Mouse (Mus musculus): ENCODE data around the gene Slc6a12. TPM values are rescaled to one million over a fixed set of nuclear protein-coding genes. Genes with fewer than 3 reads are reported as not detected.
"Not testable (repeated sequence)": the region's sequence is repeated elsewhere in the genome, so short reads cannot be mapped to it uniquely, and the experiment has no call there.

The Slc6a12 gene
- total RNA-seq, 2 experiments from 2014 or later = 0.32 TPM; not detected in 1

GRCm38 (mm10) chr6:121341650-121342049, 1.2 kb upstream of the Slc6a12 start:
- DNase-seq = no peak

- no peak for DNase-seq
These were observed 871 bp downstream of the Slc6a12 start for GRCm38 (mm10) chr6:121343771-121344123.

DNA sequence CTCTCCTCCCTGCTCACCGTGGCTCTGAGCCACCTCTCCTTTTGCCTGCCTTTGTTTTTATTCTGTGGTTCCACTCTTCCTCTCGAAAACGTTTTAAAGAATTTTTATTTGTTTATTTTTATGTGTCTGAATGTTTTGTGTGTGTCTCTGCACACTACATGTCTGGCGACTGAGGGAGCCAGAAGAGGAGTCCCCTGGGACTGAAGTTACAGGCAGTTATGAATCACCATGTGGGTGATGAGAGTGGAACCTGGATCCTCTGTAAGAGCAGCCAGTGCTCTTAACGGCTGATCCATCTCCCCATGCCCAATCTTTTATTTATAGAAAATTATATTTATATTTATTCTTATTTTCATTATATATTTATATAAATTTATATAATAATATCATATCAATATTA, 1.5 kb downstream of the Slc6a12 start:
- DNase-seq = no peak

- no peak for DNase-seq
These were observed 3.6 kb downstream of the Slc6a12 start for GRCm38 (mm10) chr6:121346428-121346827.

GRCm38 (mm10) chr6:121352276-121352675, 9.4 kb downstream of the Slc6a12 start:
- no peak for DNase-seq

DNA sequence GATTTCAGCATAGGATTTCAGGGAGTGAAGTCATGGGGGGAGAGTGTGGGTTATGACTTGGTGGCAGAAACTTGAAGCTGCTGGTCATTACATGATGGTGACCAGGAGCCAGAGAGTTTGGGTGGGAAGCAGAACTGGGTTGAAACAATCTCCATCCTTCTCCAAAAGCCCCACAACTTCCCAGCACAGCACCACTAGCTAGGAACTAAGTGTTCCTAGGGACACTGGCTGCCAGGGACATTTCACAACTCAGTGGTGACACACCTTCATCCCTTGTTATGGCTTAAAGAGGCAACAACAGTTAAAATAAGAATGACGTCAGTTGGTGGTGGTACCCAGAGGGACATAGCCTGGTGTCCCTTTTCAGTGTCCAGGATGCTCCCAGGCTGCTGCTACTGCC, 13.2 kb downstream of the Slc6a12 start:
- DNase-seq = no peak

DNA sequence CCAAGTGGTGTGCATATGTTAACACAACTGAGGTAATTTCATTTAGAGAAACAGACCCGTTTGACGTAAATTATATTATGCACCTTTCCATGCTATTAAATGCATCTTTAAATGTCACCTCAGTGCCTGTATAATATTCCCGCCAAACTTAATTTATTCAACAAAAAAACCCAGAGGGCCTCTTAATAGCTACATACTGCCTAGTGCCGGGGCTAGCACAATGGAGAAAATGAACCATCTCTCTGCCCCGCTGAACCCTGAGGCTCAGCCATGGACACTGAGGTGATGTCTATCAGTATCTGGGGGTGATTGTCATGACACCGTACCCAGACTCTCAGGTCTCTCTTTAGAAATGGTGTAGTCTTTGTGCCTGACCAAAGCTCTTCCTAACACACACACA, 14.4 kb downstream of the Slc6a12 start:
- no peak for DNase-seq

- no peak for DNase-seq
These were observed 20.2 kb downstream of the Slc6a12 start for GRCm38 (mm10) chr6:121363061-121363460.

- DNase-seq = no peak
These were observed 21.1 kb downstream of the Slc6a12 start for GRCm38 (mm10) chr6:121363956-121364355.

- not testable (repeated sequence) for DNase-seq
These were observed 23.7 kb downstream of the Slc6a12 start for GRCm38 (mm10) chr6:121366537-121366936.

DNA sequence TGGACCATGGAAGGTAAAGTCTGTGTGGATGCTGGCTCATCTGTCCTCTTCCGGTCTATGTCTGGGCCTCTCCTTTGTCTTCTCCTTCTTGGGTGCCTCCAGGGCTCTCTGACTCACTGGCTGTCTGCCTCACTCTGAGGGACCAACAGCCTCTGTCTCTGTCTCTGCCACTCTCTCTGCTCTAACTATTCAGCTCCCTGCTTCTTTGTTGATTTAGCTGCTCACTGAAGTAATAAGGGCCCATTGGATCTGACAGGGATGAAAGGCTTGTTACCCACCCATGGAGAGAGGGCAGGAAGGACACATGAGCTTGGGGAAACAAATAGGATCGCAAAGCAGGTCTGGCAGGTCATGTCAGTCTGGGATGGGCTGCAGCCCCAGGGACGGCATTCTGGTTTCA, 24.2 kb downstream of the Slc6a12 start:
- no peak for DNase-seq

- DNase-seq = peak; percentile 20
These were observed 28.5 kb downstream of the Slc6a12 start for GRCm38 (mm10) chr6:121371197-121371980.

DNA sequence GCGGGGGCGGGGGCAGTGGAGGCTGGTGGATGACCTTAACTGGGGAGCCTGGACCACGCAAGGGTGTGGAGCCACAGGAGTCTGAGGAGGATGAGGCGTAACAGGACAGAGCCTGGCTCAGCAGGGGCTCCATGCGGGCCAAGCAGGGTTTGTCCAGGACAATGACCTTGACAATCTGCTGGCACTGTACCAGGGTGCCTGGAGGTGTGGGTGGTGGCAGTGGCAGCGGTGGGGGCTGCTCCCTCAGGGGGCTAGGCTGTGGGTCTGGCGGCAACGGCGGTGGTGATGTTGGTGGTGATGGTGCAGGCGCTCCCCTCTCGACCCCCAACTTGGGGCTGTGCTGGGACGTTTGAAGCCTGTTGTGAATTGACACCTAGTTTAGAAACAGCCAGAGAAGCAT, 33.3 kb downstream of the Slc6a12 start:
- no peak for DNase-seq

DNA sequence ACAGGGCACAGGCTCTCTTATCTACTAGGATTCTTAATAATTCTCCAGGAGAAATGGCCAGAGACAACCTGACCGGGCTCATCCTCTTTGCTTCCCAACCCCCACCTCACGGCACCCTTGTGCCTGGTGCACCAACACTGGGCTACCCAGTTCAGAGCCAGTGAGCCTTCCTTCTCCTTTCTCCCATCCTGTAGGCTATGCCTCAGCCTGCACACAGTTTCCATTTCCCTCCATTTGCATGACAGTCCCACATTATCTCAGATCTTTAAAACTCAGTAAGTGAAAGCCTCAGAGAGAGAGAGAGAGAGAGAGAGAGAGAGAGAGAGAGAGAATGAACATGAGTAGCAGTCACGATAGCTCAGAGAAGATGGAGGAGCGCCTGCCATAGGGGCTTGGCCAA, 35.4 kb downstream of the Slc6a12 start:
- no peak for DNase-seq

DNA sequence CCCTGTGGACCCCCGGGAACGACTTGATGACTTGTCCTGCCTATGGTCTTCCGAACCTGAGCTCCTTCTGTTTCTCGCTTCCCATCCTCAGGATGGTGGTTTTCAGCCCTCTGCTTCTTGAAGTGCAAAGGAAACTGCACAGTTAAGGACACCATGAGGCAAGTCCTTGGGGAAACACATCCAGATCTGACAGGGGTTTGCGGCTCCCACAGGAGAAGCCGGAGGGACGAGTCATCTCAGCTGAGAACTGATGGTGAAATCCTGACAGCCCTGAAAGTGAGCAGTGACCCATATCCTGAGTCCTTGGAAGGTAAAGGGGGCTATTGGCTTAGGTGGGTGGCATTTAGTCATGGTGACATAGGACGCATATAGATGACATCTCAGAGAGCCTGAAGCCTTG, 37.7 kb downstream of the Slc6a12 start:
- no peak for DNase-seq

DNA sequence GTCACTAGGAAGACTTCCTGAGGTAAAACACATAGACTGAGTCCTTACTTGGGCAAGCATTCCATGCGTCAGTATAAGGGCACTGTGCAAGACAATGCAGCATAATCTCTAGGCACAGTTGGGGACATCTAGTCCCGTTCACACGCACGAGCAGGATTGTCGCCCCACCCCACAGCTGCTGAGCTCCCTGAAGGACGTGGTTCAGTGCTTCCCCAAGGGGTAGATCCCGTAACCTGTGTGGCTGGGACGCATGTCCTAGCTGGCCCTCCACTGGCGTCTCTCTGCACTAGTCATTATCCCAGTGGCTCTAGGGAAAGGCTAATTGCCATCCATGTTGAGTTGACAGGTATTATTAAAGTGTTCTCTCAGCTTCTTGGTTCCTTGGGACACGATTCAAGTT, 39.2 kb downstream of the Slc6a12 start:
- peak; percentile 37 for DNase-seq

GRCm38 (mm10) chr6:121385397-121385796, 42.5 kb downstream of the Slc6a12 start:
- DNase-seq = no peak

DNA sequence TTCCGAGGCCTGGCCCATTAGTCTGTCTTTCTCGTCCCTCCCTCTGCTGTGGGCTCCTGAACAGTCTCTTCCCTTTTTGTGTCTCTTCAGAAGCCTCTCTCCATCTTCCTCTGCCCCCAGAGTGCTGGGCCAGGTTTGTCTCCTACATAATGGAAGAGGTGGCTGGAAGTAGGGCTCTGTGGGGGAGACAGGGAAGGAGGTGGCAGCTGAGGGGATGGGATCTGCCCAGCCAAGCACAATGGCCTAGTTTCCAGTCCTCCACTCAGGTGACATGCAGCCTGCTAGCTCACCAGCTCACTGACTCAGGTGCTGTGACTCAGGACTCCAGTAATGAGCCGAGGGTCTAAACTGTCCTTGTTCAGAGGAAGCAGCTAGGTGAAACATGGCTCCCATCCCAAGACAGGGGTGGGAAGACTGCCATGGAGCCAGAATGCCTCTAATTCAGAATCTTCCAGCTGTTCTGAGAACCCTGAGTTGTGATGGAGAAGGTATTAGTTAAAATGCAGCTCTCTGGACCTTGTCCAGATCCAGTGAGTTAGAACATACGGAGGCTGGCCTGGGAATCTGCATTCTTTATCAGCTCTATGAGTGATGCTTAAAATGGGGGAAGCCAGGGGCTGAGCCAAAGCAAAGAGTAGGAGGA, 49.9 kb downstream of the Slc6a12 start:
- no peak for DNase-seq

DNA sequence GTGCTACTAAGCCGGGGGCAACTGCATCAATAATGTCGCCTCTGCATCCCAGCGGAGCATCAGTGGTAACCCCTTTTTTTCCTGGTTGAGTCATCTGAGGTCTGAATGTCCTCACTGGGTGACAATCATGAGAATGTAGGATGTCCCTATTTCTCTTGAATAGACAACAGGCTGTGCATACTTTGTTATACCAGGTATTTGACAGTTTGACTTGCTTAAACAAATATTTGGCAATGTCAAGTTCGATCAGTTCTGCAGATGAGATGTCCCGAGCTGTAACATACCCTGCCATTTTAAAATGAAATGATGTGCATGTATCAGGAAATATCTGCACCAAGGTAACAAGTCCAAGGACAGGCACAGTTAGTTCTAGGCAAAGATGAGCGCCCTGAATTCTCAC, 58.3 kb downstream of the Slc6a12 start:
- no peak for DNase-seq

DNA sequence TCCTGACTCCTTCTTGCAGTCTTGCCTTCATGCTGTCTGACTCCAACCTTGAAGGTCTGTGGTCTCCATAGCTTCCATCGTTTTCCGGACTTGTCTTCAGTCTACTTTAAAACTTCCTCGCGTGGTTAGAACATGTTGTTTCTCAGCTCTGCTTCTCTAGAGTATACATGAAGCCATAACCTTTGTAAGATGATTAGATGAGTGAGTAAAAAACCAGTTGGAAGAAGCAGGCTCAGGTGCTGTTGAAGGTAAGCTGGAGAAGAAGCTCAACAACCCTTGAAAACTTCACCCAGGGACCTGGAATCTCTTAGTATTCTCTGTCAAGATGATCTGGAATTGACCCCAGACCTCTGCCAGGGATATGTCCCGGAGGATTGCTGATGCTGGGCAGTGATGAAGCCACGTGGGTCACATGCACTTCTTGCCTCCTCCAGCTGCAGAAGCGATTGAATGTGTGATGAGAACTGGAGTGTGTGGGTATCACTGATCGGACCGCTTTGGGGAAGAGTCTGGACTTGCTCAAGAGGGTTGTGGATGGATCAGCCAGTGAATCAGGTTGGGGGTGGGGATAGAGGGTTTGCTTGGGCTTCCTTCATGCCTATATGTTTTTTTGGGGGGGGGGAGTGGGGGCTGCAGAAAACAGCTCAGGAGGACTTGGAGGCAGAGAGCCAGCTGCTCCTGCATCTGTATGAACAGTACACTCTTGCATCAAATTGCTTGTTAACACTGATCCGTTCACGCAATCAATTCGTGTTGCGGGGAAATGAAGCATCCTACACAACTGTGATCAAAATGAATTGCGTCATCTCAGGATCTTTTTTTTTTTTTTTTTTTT, 59.2 kb downstream of the Slc6a12 start:
- DNase-seq = no peak

- DNase-seq = no peak
These were observed 59.9 kb downstream of the Slc6a12 start for GRCm38 (mm10) chr6:121402661-121403244.

- no peak for DNase-seq
These were observed 62.4 kb downstream of the Slc6a12 start for GRCm38 (mm10) chr6:121405311-121405710.

GRCm38 (mm10) chr6:121407571-121408011, 64.7 kb downstream of the Slc6a12 start:
- peak; percentile 28 for DNase-seq

Data from gastrocnemius, postnatal 25 days (tissue).